Mouse (Mus musculus) brain, embryonic 14.5 days (tissue): ENCODE results near the gene Mgst3.

Experiments
- CTCF ChIP-seq: fragments of 200-500 bp; IDR thresholded peaks from 2 replicates; pipeline ENCODE4 v1.5.1; 2012; ENCODE audit warnings: inconsistent platforms, mild to moderate bottlenecking, moderate library complexity, borderline replicate concordance; ENCODE audit not compliant: insufficient read depth, insufficient read length; ENCODE audit errors: extremely low read depth
- POLR2A ChIP-seq: fragments of 200-500 bp; IDR thresholded peaks from 2 replicates; pipeline ENCODE4 v1.6.1; 2012; ENCODE audit warnings: mild to moderate bottlenecking, inconsistent platforms, borderline replicate concordance; ENCODE audit not compliant: poor library complexity, insufficient read depth, insufficient read length, severe bottlenecking; ENCODE audit errors: extremely low read depth

- no peak for TF ChIP-seq POLR2A
- no peak for TF ChIP-seq CTCF
Measured at GRCm38 (mm10) chr1:167366621-167367020, 27.0 kb downstream of the Mgst3 start.
